Mouse (Mus musculus) liver, adult 2 months (tissue): ENCODE results near the gene Cacng7.

Experiments
- CTCF ChIP-seq: fragments of 200-500 bp; IDR thresholded peaks from 2 replicates; pipeline ENCODE4 v1.5.1; 2011; ENCODE audit warnings: low read depth, low read length, control low read depth
- POLR2A ChIP-seq: fragments of 200-500 bp; IDR thresholded peaks from 2 replicates; pipeline ENCODE4 v1.6.1; 2011; ENCODE audit warnings: low read length, control low read depth; ENCODE audit not compliant: insufficient read depth; ENCODE audit errors: extremely low read depth

DNA sequence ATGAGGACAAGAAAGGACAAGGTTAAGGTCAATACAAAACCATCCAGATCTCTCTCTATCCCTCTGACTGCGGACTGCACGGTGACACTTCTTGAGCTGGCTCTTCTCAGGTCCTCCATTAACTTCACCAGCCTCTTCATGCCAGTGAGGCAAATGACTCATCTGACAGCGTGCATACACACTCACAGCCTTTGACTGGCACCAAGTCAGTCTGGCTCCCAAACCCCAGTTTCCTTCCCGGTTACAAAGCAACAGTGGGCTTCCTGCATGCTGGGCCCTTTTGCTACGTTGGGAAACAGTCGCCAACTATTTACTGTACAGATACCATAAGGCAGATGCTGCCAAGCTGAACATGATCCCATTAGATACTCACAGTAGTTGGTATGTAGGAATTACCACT lies 36.4 kb downstream of the Cacng7 start:
- TF ChIP-seq CTCF = no peak
- no peak for TF ChIP-seq POLR2A
